Mouse (Mus musculus) urinary bladder, postnatal 10 days (tissue): ENCODE measurements around the gene Eya4.

Experiments
- DNase-seq: peaks from one replicate; pipeline ENCODE4 v3.0.0; 2022; ENCODE audit warnings: low spot score

Gene Eya4

GRCm38 (mm10) chr10:23230863-23231262 is 119.7 kb downstream of the Eya4 start:
- no peak for DNase-seq

- DNase-seq: no peak
Measured at GRCm38 (mm10) chr10:23223336-23223735, 127.2 kb downstream of the Eya4 start.

GRCm38 (mm10) chr10:23220432-23220831 is 130.2 kb downstream of the Eya4 start:
- no peak for DNase-seq

- no peak for DNase-seq
Measured at GRCm38 (mm10) chr10:23216815-23217214, 133.8 kb downstream of the Eya4 start.

- DNase-seq: no peak
Measured at GRCm38 (mm10) chr10:23211381-23211780, 139.2 kb downstream of the Eya4 start.

GRCm38 (mm10) chr10:23203885-23204284 is 146.7 kb downstream of the Eya4 start:
- DNase-seq: no peak

GRCm38 (mm10) chr10:23203144-23203838 is 147.3 kb downstream of the Eya4 start:
- DNase-seq: no peak

- DNase-seq: no peak
Measured at GRCm38 (mm10) chr10:23202591-23202990, 148.0 kb downstream of the Eya4 start.

GRCm38 (mm10) chr10:23198251-23198650 is 152.3 kb downstream of the Eya4 start:
- no peak for DNase-seq

GRCm38 (mm10) chr10:23196336-23196735 is 154.2 kb downstream of the Eya4 start:
- no peak for DNase-seq

- no peak for DNase-seq
Measured at GRCm38 (mm10) chr10:23195337-23195736, 155.2 kb downstream of the Eya4 start.

- no peak for DNase-seq
Measured at GRCm38 (mm10) chr10:23189836-23190235, 160.8 kb downstream of the Eya4 start.

GRCm38 (mm10) chr10:23185391-23185790 is 165.2 kb downstream of the Eya4 start:
- no peak for DNase-seq

- DNase-seq: no peak
Measured at GRCm38 (mm10) chr10:23181572-23182493, 168.8 kb downstream of the Eya4 start.

GRCm38 (mm10) chr10:23179285-23179684 is 171.3 kb downstream of the Eya4 start:
- no peak for DNase-seq

GRCm38 (mm10) chr10:23177347-23178046 is 173.1 kb downstream of the Eya4 start:
- no peak for DNase-seq

- DNase-seq: no peak
Measured at GRCm38 (mm10) chr10:23176666-23177346, 173.8 kb downstream of the Eya4 start.

- DNase-seq: no peak
Measured at GRCm38 (mm10) chr10:23171541-23171940, 179.0 kb downstream of the Eya4 start.

GRCm38 (mm10) chr10:23165089-23165642 is 185.4 kb downstream of the Eya4 start:
- no peak for DNase-seq

- DNase-seq: no peak
Measured at GRCm38 (mm10) chr10:23159844-23160243, 190.7 kb downstream of the Eya4 start.

GRCm38 (mm10) chr10:23159138-23159537 is 191.4 kb downstream of the Eya4 start:
- no peak for DNase-seq
